Mouse (Mus musculus) E14TG2a.4 (cell line): ENCODE data around the gene Snx20.

Experiments
- CTCF ChIP-seq: conservative IDR thresholded peaks from 2 replicates; pipeline ENCODE4 v1.5.1; 2014; ENCODE audit warnings: low read length
- POU5F1 ChIP-seq: IDR thresholded peaks from 2 replicates; pipeline ENCODE4 v1.6.1; 2014; ENCODE audit warnings: low read length, borderline replicate concordance

- TF ChIP-seq CTCF (no peak), POU5F1 (no peak)
Observed at GRCm38 (mm10) chr8:88579246-88579645, 56.7 kb downstream of the Snx20 start.
